Mouse (Mus musculus) lung, adult 2 months (tissue): ENCODE data around the gene Hsd17b3.

Source experiments
- CTCF ChIP-seq: fragments of 200-500 bp; IDR thresholded peaks from 2 replicates; pipeline ENCODE4 v1.5.1; 2011; ENCODE audit warnings: mild to moderate bottlenecking, low read length, control low read depth; ENCODE audit not compliant: insufficient read depth
- POLR2A ChIP-seq: fragments of 200-500 bp; IDR thresholded peaks from 2 replicates; pipeline ENCODE4 v1.6.1; 2011; ENCODE audit warnings: low read depth, mild to moderate bottlenecking, control low read depth, low read length, borderline replicate concordance; ENCODE audit errors: extremely low read depth

DNA sequence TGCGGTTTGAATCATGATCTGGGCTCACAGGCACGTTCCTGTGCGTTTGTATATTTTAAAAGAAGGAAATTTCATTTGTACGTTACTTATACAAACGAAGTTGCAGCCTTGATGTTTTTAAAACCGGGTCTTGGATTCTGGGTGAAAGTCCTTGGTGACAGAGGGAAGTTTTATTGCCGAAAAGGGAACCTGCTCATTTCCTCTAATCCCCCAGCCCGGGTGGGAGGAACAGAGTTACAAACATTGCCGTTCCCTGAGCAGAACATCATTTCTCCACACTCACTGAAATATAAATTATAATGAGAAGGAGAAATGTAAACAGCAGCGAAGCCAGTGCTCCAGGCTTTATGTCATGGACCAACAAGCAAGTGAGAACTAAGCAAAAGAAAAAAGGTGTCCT is 49.1 kb downstream of the Hsd17b3 start:
- no peak for TF ChIP-seq CTCF
- no peak for TF ChIP-seq POLR2A
